Mouse (Mus musculus): Measurements from ENCODE around the gene Gm20441.

Gene Gm20441

GRCm38 (mm10) chr10:75779206-75780174 is 1.3 kb downstream of the Gm20441 start:
- in situ Hi-C loops (cut with MseI, MboI): no loop called here

DNA sequence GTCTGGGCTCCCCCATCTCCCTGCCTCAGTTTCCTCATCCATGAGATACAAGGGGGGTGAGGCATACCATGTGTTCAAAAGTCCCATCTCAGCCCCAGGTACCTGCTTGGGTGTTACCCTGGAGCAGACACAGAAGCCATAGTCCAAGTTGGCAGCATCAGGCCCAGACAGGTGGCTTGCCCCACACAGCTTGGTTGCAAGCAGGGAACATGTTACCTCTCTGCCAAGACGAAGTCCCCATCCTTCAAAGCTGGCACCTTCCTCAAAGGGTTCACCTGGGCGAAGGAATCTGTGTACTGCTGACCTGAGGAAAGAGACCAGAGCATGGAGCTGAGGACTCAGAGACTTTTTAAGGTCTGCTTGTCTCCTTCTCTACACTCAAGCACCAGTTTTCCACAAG is 2.9 kb downstream of the Gm20441 start:
- in situ Hi-C loops (cut with MseI, MboI): no loop called here

DNA sequence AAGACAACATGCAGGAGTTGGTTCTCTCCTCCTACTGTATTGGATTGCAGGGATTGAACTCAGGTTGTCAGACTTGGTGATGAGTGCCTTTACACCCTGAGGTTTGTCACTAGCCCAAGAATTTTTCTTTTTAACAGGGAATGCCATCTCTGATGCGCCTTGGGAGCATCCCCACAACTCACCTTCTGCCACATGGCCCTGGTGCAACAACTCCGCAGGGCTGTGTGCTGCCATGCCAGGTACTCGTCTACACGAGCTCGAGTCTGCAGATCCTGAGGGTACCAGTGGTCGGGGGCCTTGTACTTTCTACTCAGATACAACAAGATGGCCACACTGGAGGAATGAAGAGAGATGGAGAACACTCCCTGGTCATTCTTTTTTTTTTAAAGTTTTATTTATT is 4.2 kb downstream of the Gm20441 start:
- in situ Hi-C loops (cut with MseI, MboI): no loop called here

DNA sequence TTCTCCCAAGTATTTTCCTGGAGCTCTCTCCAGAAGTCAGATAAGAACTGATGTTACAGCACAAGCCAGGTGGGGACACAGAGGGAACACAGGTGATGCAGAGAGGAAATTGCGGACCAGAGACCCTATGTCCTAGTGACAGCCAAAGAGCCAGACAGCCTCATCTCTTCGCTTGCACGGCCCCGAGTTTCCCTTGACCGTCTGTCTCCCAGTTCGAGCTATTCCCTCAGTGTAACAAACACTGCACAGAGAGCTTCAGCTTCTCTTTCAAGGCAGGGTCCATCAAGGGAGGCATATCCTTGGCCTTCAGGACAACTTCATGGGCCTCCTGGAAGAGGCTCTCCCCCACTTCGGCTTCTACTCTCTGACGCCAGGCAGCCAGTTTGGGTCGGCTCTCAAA is 6.2 kb downstream of the Gm20441 start:
- in situ Hi-C loops (cut with MseI, MboI): no loop called here

DNA sequence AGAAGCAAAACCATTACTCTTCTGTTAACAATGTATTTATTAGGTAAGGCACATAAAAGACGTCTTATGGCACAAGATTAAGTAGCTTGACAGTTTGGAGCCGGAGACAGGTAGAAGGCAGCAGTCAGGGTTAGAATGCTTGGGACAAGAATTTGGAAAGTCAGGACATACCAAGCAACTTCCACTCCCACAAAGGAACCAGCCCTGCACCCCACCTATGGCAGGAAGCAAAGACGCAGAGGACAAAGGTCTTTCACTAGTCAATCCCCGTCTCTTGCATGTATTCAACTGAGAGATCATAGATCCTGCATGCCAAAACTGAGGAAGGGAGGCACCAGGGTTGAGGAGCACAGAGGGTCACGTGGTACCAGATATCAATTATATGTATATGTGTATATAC is 6.7 kb downstream of the Gm20441 start:
- in situ Hi-C loops (cut with MseI, MboI): no loop called here

DNA sequence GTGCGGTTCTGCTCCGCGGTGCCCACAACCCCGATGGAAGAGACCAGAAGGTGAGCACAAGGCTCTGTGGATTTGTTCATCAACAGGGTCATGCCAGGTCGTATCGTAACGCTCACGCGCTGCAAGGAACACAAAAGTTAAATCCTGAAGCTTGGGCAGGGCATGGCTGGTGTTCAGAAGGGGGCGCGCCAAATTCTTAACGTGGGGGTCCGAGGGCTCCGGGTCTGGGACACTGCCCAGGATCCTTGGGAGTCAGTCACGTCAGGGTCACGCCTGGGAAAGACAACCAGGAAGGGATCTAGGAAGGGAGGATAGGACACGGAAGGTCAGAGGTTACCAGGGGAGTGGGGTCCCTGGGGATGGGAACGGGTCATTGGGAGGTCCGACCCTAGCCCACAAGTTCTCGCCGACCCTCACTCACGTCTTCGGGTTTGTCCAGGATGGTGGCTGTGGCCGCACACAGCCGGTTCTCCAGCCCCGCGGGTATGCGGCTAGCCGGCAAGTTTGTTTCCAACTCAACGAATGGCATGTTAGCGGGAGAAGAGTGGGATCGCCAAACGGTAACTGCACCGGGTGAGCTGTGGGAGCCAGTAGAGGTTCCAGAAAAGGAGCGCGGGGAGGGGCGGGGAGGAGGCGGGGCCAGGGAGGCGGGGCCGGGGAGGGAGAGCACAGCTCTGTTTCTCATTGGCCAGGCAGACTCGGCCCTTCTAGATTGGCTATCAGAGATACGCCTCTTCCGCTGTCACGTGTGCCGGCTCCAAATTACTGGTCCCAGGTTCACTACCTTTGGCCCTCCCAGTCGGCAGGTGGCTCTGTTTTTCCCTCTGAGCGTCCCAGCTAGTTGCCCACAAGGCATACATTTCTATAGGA is 7.7 kb downstream of the Gm20441 start, which contains the start of gene Ddt:
TSS of gene Ddt (minus strand) at position 620 of the 870 bp plus-strand sequence.
- in situ Hi-C loops (cut with MseI, MboI): no loop called here

GRCm38 (mm10) chr10:75767756-75768155 is 13.0 kb downstream of the Gm20441 start:
- in situ Hi-C loops (cut with MseI, MboI): loop anchor here in 1 of 2 experiments (10.0 kb wide), 1 partner anchor 167 kb away; the partner anchor contains the start of genes Chchd10 and Mmp11

GRCm38 (mm10) chr10:75766856-75767255 is 13.9 kb downstream of the Gm20441 start:
- in situ Hi-C loops (cut with MseI, MboI): loop anchor here in 1 of 2 experiments (10.0 kb wide), 1 partner anchor 168 kb away; the partner anchor contains the start of genes Chchd10 and Mmp11

DNA sequence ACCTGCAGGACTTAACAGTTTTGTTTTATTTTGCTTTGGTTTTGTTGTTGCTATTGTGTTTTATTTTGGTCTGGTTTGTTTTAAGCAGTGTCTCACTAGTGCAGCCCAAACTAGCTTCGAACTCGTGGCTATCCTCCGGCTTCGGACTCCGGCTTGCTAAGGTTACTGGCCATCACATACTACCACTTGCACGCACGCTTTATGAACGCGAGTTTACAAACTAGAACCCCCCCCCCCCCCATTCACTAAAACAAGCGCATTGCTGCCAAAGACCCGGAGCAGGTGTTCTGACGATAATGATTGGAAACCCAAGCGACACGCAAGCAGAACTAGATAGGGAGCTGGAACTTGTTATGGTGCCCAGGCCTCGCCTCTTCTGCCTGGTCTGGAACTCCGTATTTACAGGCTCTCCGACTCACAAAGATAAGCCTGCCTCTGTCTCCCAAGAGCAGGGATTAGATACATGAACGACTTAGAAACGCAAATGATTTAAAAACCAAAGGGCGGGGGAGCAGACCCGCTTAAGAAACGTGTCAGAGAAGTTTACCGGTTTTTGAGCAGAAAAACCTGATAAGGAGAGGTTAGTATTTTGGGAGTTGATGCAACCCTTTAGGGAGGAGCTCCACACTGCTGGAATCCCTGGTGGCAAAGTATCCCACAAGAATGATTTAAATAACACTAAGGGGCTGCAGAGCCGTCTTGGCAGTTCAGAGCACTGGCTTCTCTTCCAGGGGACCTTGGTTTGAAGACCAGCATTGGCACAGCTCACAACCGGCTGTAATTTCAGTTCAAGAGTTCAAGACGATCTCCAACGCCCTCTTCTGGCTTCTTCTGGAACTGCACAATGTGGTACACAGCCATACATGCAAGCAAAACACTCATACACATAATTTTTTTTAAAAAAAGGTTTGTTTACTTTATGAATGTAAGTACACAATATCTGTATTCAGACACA is 16.0 kb downstream of the Gm20441 start:
- in situ Hi-C loops (cut with MseI, MboI): loop anchor here in 1 of 2 experiments (10.0 kb wide), 1 partner anchor 170 kb away; the partner anchor contains the start of genes Chchd10 and Mmp11

DNA sequence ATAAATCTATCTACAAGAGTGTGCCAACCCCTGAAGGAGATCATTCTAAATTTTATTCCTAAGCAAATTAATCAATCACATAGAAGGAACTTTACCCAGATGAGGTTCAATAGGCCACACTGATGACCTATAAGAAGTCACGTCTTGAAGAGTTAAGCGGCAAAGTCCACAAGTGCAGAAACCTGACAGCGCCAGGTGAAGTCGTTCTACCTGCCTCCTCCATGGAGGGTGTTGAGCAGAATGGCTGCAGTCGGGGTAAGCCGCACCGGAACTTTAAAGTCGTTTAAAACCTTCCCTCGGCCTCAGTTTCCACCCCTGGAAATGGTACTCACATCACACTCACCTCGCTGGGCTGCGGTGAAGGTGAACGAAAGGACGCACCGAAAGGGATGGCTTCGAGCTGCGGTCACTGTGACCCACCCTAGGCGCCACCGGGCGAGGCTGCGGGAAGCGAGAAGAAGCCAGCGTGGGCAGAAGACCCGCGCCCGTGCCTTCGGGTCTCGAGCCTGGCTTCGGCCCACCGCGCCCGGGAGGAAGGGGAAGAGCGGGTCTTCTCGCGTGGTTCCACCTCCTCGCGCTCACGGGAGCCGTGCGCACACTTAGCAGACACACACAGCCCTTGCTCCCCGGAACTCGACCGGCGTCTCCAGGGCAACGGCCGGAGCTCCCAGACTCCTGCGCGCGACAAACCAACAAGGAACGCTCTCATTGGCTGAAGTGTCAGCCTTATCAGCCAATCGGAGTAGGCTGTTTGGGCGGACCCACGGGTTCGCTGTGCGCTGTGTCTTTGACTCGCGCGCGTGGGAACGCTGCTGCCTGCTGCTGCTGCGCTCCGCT is 16.9 kb downstream of the Gm20441 start, which contains the start of gene Cabin1:
TSS of gene Cabin1 (minus strand) at position 660 of the 837 bp plus-strand sequence.
- in situ Hi-C loops (cut with MseI, MboI): loop anchor here in 1 of 2 experiments (10.0 kb wide), 1 partner anchor 171 kb away; the partner anchor contains the start of genes Chchd10 and Mmp11

GRCm38 (mm10) chr10:75762413-75762812 is 18.3 kb downstream of the Gm20441 start:
- in situ Hi-C loops (cut with MseI, MboI): loop anchor here in 1 of 2 experiments (10.0 kb wide), 1 partner anchor 172 kb away; the partner anchor contains the start of genes Chchd10 and Mmp11

- in situ Hi-C loops (cut with MseI, MboI): loop anchor here in 1 of 2 experiments (10.0 kb wide), 1 partner anchor 174 kb away; the partner anchor contains the start of genes Chchd10 and Mmp11
Measured at GRCm38 (mm10) chr10:75760311-75760710, 20.4 kb downstream of the Gm20441 start.

DNA sequence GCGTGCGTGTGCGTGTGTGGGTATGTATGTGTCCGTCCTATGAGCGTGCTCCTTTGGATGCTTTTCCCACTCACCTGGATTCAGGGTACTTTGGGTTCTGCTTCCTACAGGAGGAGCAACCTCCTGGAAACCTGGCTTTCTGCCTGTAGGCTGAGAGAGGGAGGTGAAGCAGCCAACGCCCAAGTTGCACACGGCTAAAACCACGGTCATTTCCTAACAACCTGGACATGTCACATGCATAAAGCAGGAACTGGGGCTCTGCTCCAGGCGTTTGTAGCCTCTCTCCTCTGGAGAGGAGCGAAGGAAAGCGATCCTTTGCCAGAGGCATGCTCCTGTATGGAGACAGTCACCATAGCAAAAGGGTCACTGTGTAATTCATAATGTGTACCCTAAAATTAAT is 24.0 kb downstream of the Gm20441 start:
- in situ Hi-C loops (cut with MseI, MboI): no loop called here

DNA sequence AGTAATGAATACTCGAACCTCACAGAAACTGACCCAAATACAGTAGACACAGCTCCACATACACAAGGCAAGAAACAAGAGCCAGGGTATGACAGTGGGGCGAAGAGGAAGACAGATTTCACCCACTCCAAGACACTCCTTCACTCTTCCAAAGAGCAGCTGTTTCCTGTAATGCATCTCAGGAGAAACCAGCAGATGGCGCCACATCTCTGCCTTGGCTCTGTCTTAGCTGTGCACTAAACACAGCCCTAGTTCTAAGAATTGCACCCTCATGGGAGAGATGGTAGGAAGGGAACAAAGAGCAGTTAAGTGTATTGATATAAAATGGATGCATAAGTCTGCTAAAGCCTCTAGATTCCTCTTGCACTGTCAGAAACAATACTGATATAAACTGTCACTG is 36.7 kb downstream of the Gm20441 start:
- in situ Hi-C loops (cut with MseI, MboI): loop anchor here in 1 of 2 experiments (10.0 kb wide), 1 partner anchor 211 kb away; the partner anchor contains the start of gene Gm5134

DNA sequence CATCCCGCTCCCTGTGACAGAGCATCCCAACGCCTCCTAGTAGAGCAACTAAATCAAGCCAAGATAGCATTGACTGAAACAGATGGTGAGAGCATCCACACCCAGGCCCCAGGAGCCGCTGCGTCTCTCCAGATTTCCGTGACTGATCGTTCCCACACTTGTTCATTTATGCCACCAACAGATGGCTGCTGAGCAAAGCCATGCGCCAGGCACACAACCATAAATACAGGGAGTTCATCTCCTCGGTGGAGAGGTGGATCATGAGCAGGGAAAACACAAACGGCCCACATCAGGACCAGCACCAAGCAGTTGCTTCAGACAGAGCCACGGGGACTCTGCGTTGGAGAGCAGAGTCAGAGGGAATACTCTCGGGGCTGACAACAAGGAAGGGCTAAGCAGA is 37.4 kb downstream of the Gm20441 start:
- in situ Hi-C loops (cut with MseI, MboI): loop anchor here in 1 of 2 experiments (10.0 kb wide), 1 partner anchor 211 kb away; the partner anchor contains the start of gene Gm5134

- in situ Hi-C loops (cut with MseI, MboI): loop anchor here in 1 of 2 experiments (10.0 kb wide), 1 partner anchor 214 kb away; the partner anchor contains the start of gene Gm5134
Measured at GRCm38 (mm10) chr10:75740866-75741265, 39.9 kb downstream of the Gm20441 start.

GRCm38 (mm10) chr10:75725449-75725848 is 55.3 kb downstream of the Gm20441 start:
- in situ Hi-C loops (cut with MseI, MboI): no loop called here
